Mouse (Mus musculus): ENCODE measurements around the gene Zfp74. TPM values are rescaled to one million over a fixed set of nuclear protein-coding genes. Genes with fewer than 3 reads are reported as not detected.

The Zfp74 gene
- polyA plus RNA-seq, 1 experiment from 2014 or later: 18.0 TPM

Small RNA genes lying within 50 kb of the gene (microRNA-seq; reads per million reads assigned to microRNA genes)
- 0.70 reads per million for gene Mir7668

Other genes starting within 250 kb of the Zfp74 start
- gene Catsperg2, start 227.1 kb downstream of the Zfp74 start, polyA plus RNA-seq (2016; fragmentation: Nextera tagmentation; extraction: Ambion mirVana): not detected in 2 replicates
- 14.0 and 14.7 TPM in 2 replicates for gene Zfp84, start 185.5 kb downstream of the Zfp74 start, polyA plus RNA-seq (2016; fragmentation: Nextera tagmentation; extraction: Ambion mirVana)
- 9.3 and 9.9 TPM in 2 replicates for gene Zfp30, start 170.1 kb downstream of the Zfp74 start, polyA plus RNA-seq (2016; fragmentation: Nextera tagmentation; extraction: Ambion mirVana)
- gene Zfp790, start 138.0 kb downstream of the Zfp74 start, polyA plus RNA-seq (2016; fragmentation: Nextera tagmentation; extraction: Ambion mirVana): 17.1 and 18.0 TPM in 2 replicates
- 9.0 and 10.2 TPM in 2 replicates for gene Zfp940, start 100.4 kb downstream of the Zfp74 start, polyA plus RNA-seq (2016; fragmentation: Nextera tagmentation; extraction: Ambion mirVana)
- 12.2 TPM in 2 replicates for gene Zfp420, start 94.1 kb downstream of the Zfp74 start, polyA plus RNA-seq (2016; fragmentation: Nextera tagmentation; extraction: Ambion mirVana)
- 12.8 and 13.3 TPM in 2 replicates for gene Zfp27, start 47.5 kb downstream of the Zfp74 start, polyA plus RNA-seq (2016; fragmentation: Nextera tagmentation; extraction: Ambion mirVana)
- gene Zfp383, start 45.9 kb downstream of the Zfp74 start, polyA plus RNA-seq (2016; fragmentation: Nextera tagmentation; extraction: Ambion mirVana): 6.7 TPM in 2 replicates
- 31.5 and 33.0 TPM in 2 replicates for gene Zfp568, start 29.9 kb upstream of the Zfp74 start, polyA plus RNA-seq (2016; fragmentation: Nextera tagmentation; extraction: Ambion mirVana)
- 4.7 and 4.8 TPM in 2 replicates for gene Zfp14, start 97.3 kb upstream of the Zfp74 start, polyA plus RNA-seq (2016; fragmentation: Nextera tagmentation; extraction: Ambion mirVana)
- gene Zfp82, start 118.8 kb upstream of the Zfp74 start, polyA plus RNA-seq (2016; fragmentation: Nextera tagmentation; extraction: Ambion mirVana): 6.8 and 7.1 TPM in 2 replicates
- gene Gm26920, start 136.3 kb upstream of the Zfp74 start, polyA plus RNA-seq (2016; fragmentation: Nextera tagmentation; extraction: Ambion mirVana): 3.4 and 3.7 TPM in 2 replicates
- gene Zfp566, start 136.4 kb upstream of the Zfp74 start, polyA plus RNA-seq (2016; fragmentation: Nextera tagmentation; extraction: Ambion mirVana): 17.0 and 25.0 TPM in 2 replicates
- gene Zfp260, start 140.7 kb upstream of the Zfp74 start, polyA plus RNA-seq (2016; fragmentation: Nextera tagmentation; extraction: Ambion mirVana): 138 and 146 TPM in 2 replicates
- gene Zfp382, start 167.9 kb upstream of the Zfp74 start, polyA plus RNA-seq (2016; fragmentation: Nextera tagmentation; extraction: Ambion mirVana): 11.8 and 16.7 TPM in 2 replicates
- 19.1 and 23.0 TPM in 2 replicates for gene Zfp146, start 215.7 kb upstream of the Zfp74 start, polyA plus RNA-seq (2016; fragmentation: Nextera tagmentation; extraction: Ambion mirVana)
- gene Cox7a1, start 230.1 kb upstream of the Zfp74 start, polyA plus RNA-seq (2016; fragmentation: Nextera tagmentation; extraction: Ambion mirVana): 2.4 and 2.9 TPM in 2 replicates
- gene Capns1, start 244.7 kb upstream of the Zfp74 start, polyA plus RNA-seq (2016; fragmentation: Nextera tagmentation; extraction: Ambion mirVana): 75.6 and 77.9 TPM in 2 replicates